Mouse (Mus musculus) urinary bladder, postnatal 14 days (tissue): ENCODE measurements around the gene Dtx4.

Source experiments
- DNase-seq: peaks from one replicate; pipeline ENCODE4 v3.0.0; 2021; ENCODE audit warnings: low spot score

Dtx4 gene

DNA sequence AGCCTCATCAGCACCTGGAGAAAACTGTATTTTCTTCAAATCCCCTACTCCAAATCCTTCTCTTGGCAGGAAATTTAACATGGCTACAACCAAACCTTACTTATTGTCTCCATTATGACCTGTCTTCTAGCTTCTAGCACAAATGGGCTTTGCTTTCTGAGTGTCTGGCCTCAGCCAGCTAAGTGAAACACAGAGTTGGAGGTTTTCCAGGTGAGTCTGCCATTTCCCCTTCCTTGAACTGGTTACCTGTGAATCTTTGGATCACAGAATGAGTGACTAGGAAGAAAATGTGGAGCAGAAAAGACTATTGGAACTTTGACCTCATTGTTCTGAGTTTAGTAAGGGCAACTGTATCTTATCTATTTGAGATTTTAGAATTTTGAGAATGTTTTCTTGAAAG is 83.9 kb downstream of the Dtx4 start, which contains the start of gene Olfr1441:
TSS of gene Olfr1441 (plus strand) at position 73 of the 400 bp plus-strand sequence.
- no peak for DNase-seq
